Mouse (Mus musculus): ENCODE measurements around the gene Phlda1. TPM values are rescaled to one million over a fixed set of nuclear protein-coding genes. Genes with fewer than 3 reads are reported as not detected.

Phlda1 gene
- polyA plus RNA-seq, 1 experiment from 2014 or later = 32.7 TPM

- under 1% methylated on average over 60 of the region's 80 CpGs for WGBS
- Histone ChIP-seq H3K9ac (ENCODE audit: low read length) (peak within 1 kb of the TSS; percentile 98), H3K27me3 (ENCODE audit: control insufficient read depth, insufficient read depth, low read length) (no peaks in the 10 kb centered on the region), H3K27ac (ENCODE audit: low read depth, low read length) (peak within 1 kb of the TSS; percentile 96), H3K4me2 (ENCODE audit: low read depth) (peak within 1 kb of the TSS; percentile 65), H3K4me3 (ENCODE audit: low read depth, low read length) (peak within 1 kb of the TSS; percentile 95), H3K36me3 (ENCODE audit: control insufficient read depth, insufficient read depth, low read length) (no peaks in the 10 kb centered on the region), H3K4me1 (ENCODE audit: control insufficient read depth, insufficient read depth, low read length) (peaks cover 15% of the 10 kb centered on the region; the same call in 1 of the 2 replicates), H3K9me3 (ENCODE audit: control insufficient read depth, low read length) (no peaks in the 10 kb centered on the region)
- ATAC-seq (ENCODE audit: insufficient read depth, low FRiP score, low TSS enrichment) (peak; percentile 99), DNase-seq (ENCODE audit: low spot score) (peak; percentile 99)
Observed at GRCm38 (mm10) chr10:111472686-111473510, 33.2 kb upstream of the Phlda1 start, which contains the start of gene Nap1l1. Nap1l1 (plus strand) TSS chr10:111473223.

GRCm38 (mm10) chr10:111473511-111474371 lies 32.3 kb upstream of the Phlda1 start:
- Histone ChIP-seq H3K4me1 (ENCODE audit: control insufficient read depth, insufficient read depth, low read length) (peaks cover 15% of the 10 kb centered on the region; the same call in 1 of the 2 replicates), H3K4me3 (ENCODE audit: low read depth, low read length) (peak overlapping the region; percentile 95), H3K27ac (ENCODE audit: low read depth, low read length) (peak overlapping the region; percentile 96), H3K4me2 (ENCODE audit: low read depth) (peak overlapping the region; percentile 59), H3K9me3 (ENCODE audit: control insufficient read depth, low read length) (no peaks in the 10 kb centered on the region), H3K36me3 (ENCODE audit: control insufficient read depth, insufficient read depth, low read length) (no peaks in the 10 kb centered on the region), H3K27me3 (ENCODE audit: control insufficient read depth, insufficient read depth, low read length) (no peaks in the 10 kb centered on the region), H3K9ac (ENCODE audit: low read length) (peak overlapping the region; percentile 98)
- WGBS = under 1% methylated on average over 51 of the region's 58 CpGs
- ATAC-seq (ENCODE audit: insufficient read depth, low FRiP score, low TSS enrichment) (peak; percentile 72), DNase-seq (ENCODE audit: low spot score) (peak; percentile 74)

GRCm38 (mm10) chr10:111476301-111476700 lies 29.8 kb upstream of the Phlda1 start:
- Histone ChIP-seq H3K36me3 (ENCODE audit: control insufficient read depth, insufficient read depth, low read length) (0 out of 2 replicates have a peak, but pooled peaks cover 4% of the 10 kb centered on the region), H3K4me3 (ENCODE audit: low read depth, low read length) (no peak overlapping the region), H3K27me3 (ENCODE audit: control insufficient read depth, insufficient read depth, low read length) (no peaks in the 10 kb centered on the region), H3K4me1 (ENCODE audit: control insufficient read depth, insufficient read depth, low read length) (peaks cover 15% of the 10 kb centered on the region; the same call in 1 of the 2 replicates), H3K9me3 (ENCODE audit: control insufficient read depth, low read length) (no peaks in the 10 kb centered on the region), H3K4me2 (ENCODE audit: low read depth) (no peak overlapping the region), H3K9ac (ENCODE audit: low read length) (no peak overlapping the region), H3K27ac (ENCODE audit: low read depth, low read length) (no peak overlapping the region)
- WGBS = 59% methylated on average over 4 of the region's 4 CpGs
- ATAC-seq (ENCODE audit: insufficient read depth, low FRiP score, low TSS enrichment) (no peak), DNase-seq (ENCODE audit: low spot score) (no peak)

DNA sequence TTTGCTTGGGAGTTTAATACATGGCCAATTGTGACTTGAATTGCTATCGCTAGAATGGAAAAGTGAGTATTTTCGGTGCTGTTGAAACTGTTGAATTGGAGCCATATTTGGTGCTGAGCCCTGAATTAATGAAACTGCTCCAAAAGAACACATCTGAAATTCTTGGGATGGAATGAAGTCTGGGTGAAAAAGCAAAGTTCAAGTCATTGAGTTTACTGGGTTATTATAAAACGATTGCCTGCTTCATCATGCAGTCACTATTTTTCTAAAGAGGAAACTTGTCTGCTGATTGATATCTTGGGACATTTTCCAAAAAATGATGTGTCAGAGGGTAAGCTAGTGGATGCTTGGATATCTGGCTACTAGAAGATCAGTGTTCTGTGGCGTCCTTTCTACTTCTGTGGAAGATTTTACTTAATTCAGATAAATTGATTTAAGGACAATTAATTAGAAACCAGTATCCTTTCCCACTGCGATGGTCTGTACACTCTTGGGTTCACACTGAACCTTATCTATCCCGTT lies 29.0 kb upstream of the Phlda1 start:
- 0 out of 2 replicates have a peak, but pooled peaks cover 7% of the 10 kb centered on the region for H3K36me3 ChIP-seq (ENCODE audit: control insufficient read depth, insufficient read depth, low read length)
- 87% methylated on average over 6 of the region's 6 CpGs for WGBS
- H3K27ac ChIP-seq (ENCODE audit: low read depth, low read length) = no peak overlapping the region
- ATAC-seq (ENCODE audit: insufficient read depth, low FRiP score, low TSS enrichment) (no peak), DNase-seq (ENCODE audit: low spot score) (no peak)
- no peaks in the 10 kb centered on the region for H3K27me3 ChIP-seq (ENCODE audit: control insufficient read depth, insufficient read depth, low read length)
- H3K4me3 ChIP-seq (ENCODE audit: low read depth, low read length) = no peak overlapping the region
- H3K4me2 ChIP-seq (ENCODE audit: low read depth) = no peak overlapping the region
- H3K4me1 ChIP-seq (ENCODE audit: control insufficient read depth, insufficient read depth, low read length) = peaks cover 15% of the 10 kb centered on the region; the same call in 1 of the 2 replicates
- H3K9me3 ChIP-seq (ENCODE audit: control insufficient read depth, low read length) = no peaks in the 10 kb centered on the region
- no peak overlapping the region for H3K9ac ChIP-seq (ENCODE audit: low read length)

DNA sequence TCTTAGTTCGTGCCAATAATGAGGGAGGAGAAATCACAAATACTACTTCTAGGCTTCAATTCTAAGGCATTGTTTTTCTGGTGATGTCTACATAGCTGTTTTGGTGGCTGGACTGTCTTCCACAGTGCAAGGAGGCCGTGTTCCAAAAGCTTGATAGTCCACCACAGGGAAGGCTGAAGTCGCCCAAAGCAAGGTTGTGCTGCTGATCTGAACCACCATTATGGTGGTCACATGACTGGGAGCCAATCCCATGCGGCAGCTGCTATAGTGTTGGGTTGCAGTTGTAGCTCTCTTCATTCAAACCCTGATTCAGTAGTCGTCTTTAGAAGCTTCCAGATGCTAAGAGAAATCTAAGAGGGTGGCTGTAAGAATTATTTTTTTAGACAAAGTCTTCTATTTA lies 26.5 kb upstream of the Phlda1 start:
- DNase-seq (ENCODE audit: low spot score) = no peak
- 77% methylated on average over 5 of the region's 5 CpGs for whole genome bisulfite sequencing
- H3K4me3 ChIP-seq (ENCODE audit: low read depth, low read length) = no peak overlapping the region
- ATAC-seq (ENCODE audit: insufficient read depth, low FRiP score, low TSS enrichment) = no peak
- no peaks in the 10 kb centered on the region for H3K9me3 ChIP-seq (ENCODE audit: control insufficient read depth, low read length)
- no peaks in the 10 kb centered on the region for H3K27me3 ChIP-seq (ENCODE audit: control insufficient read depth, insufficient read depth, low read length)
- H3K4me1 ChIP-seq (ENCODE audit: control insufficient read depth, insufficient read depth, low read length) = peaks cover 9% of the 10 kb centered on the region; the same call in 1 of the 2 replicates
- H3K9ac ChIP-seq (ENCODE audit: low read length) = no peak overlapping the region
- H3K4me2 ChIP-seq (ENCODE audit: low read depth) = no peak overlapping the region
- H3K27ac ChIP-seq (ENCODE audit: low read depth, low read length) = no peak overlapping the region
- H3K36me3 ChIP-seq (ENCODE audit: control insufficient read depth, insufficient read depth, low read length) = peaks cover 10% of the 10 kb centered on the region

GRCm38 (mm10) chr10:111482654-111483053 lies 23.4 kb upstream of the Phlda1 start:
- no peaks in the 10 kb centered on the region; the same call in 1 of the 2 replicates for H3K4me1 ChIP-seq (ENCODE audit: control insufficient read depth, insufficient read depth, low read length)
- H3K27ac ChIP-seq (ENCODE audit: low read depth, low read length) = no peak overlapping the region
- ATAC-seq (ENCODE audit: insufficient read depth, low FRiP score, low TSS enrichment) (no peak), DNase-seq (ENCODE audit: low spot score) (no peak)
- H3K4me2 ChIP-seq (ENCODE audit: low read depth) = no peak overlapping the region
- 99% methylated on average over 2 of the region's 2 CpGs for WGBS
- no peak overlapping the region for H3K9ac ChIP-seq (ENCODE audit: low read length)
- no peaks in the 10 kb centered on the region for H3K9me3 ChIP-seq (ENCODE audit: control insufficient read depth, low read length)
- H3K27me3 ChIP-seq (ENCODE audit: control insufficient read depth, insufficient read depth, low read length) = no peaks in the 10 kb centered on the region
- H3K36me3 ChIP-seq (ENCODE audit: control insufficient read depth, insufficient read depth, low read length) = peaks cover 10% of the 10 kb centered on the region
- no peak overlapping the region for H3K4me3 ChIP-seq (ENCODE audit: low read depth, low read length)

DNA sequence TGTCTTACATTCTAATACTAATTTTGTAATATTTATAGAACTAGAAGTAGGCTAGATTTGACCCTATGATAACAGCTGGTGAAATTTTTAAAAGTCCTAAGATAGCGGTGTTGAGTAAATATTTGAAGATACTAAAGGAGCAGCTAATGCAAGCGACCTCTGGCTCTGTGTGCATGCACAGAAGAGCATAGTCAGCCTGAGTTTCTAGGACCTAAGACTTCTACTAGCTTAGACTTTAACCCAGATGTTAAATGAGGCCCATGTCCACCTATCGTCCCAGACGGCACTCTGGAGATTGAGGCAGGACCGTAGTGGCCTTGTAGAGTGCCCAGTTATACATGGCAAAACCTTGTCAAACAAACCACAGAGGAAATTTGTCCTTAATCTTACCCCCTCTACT lies 22.0 kb upstream of the Phlda1 start:
- WGBS = 89% methylated on average over 5 of the region's 5 CpGs
- no peaks in the 10 kb centered on the region for H3K27me3 ChIP-seq (ENCODE audit: control insufficient read depth, insufficient read depth, low read length)
- ATAC-seq (ENCODE audit: insufficient read depth, low FRiP score, low TSS enrichment) = no peak
- H3K4me2 ChIP-seq (ENCODE audit: low read depth) = no peak overlapping the region
- DNase-seq (ENCODE audit: low spot score) = no peak
- H3K9me3 ChIP-seq (ENCODE audit: control insufficient read depth, low read length) = no peaks in the 10 kb centered on the region
- no peaks in the 10 kb centered on the region for H3K4me1 ChIP-seq (ENCODE audit: control insufficient read depth, insufficient read depth, low read length)
- no peak overlapping the region for H3K4me3 ChIP-seq (ENCODE audit: low read depth, low read length)
- no peak overlapping the region for H3K27ac ChIP-seq (ENCODE audit: low read depth, low read length)
- H3K36me3 ChIP-seq (ENCODE audit: control insufficient read depth, insufficient read depth, low read length) = peaks cover 12% of the 10 kb centered on the region
- no peak overlapping the region for H3K9ac ChIP-seq (ENCODE audit: low read length)

DNA sequence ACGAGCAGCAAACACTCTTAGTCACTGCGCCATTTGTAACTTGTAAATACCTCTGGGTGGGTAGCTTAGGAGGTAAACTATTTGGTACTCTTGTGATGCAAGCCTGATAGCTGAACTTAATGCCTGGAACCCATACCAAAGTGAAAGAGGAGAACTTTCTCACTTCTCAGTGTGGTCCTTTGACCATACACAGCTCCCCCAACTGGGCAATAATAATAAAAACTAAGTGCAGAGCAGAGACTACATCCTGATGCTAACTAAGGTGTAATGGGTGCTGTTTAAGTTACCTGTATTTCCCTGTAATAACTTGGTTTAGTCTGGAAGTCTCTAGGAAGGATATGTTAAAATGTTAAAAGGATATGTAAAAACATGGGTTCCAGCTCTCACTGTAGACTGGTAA lies 17.3 kb upstream of the Phlda1 start:
- 74% methylated on average over 2 of the region's 2 CpGs for WGBS
- Histone ChIP-seq H3K4me3 (ENCODE audit: low read depth, low read length) (no peak overlapping the region), H3K9ac (ENCODE audit: low read length) (no peak overlapping the region), H3K4me2 (ENCODE audit: low read depth) (no peak overlapping the region), H3K4me1 (ENCODE audit: control insufficient read depth, insufficient read depth, low read length) (no peaks in the 10 kb centered on the region), H3K27me3 (ENCODE audit: control insufficient read depth, insufficient read depth, low read length) (no peaks in the 10 kb centered on the region), H3K27ac (ENCODE audit: low read depth, low read length) (no peak overlapping the region), H3K36me3 (ENCODE audit: control insufficient read depth, insufficient read depth, low read length) (peaks cover 8% of the 10 kb centered on the region; the same call in 1 of the 2 replicates), H3K9me3 (ENCODE audit: control insufficient read depth, low read length) (no peaks in the 10 kb centered on the region)
- DNase-seq (ENCODE audit: low spot score) (no peak), ATAC-seq (ENCODE audit: insufficient read depth, low FRiP score, low TSS enrichment) (no peak)

Data from neural tube, embryonic 11.5 days (tissue).